Mouse (Mus musculus) cerebellum, adult 8-10 months (tissue): Measurements from ENCODE around the gene AC141477.1.
A peak's percentile ranks its signal among the peaks of the same experiment; 100 is the strongest.

Experiments used
- DNase-seq: peaks from one replicate; pipeline ENCODE4 v3.0.0; 2022

The AC141477.1 gene

DNA sequence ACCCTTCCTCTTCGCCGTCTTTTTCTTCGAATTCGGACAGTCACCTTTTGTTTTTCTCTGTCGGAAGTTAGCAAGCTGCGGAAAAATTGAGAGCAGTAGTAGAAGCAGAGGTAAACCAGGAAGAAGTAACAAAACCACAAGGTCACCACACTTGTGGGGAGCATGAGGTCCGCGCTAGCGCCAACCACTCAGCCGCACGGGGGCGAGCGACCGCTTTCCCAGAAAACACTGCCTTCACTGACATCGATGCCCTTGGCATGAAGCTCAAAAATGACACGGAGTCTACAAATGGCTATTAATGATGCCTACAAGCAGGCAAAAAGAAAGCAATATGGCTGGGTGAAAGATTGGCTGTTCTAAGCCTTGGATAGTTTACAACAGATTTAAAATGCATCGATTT, at the start of gene AC141477.1:
AC141477.1 (minus strand) TSS at position 164 of the 400 bp plus-strand sequence.
- no peak for DNase-seq

DNA sequence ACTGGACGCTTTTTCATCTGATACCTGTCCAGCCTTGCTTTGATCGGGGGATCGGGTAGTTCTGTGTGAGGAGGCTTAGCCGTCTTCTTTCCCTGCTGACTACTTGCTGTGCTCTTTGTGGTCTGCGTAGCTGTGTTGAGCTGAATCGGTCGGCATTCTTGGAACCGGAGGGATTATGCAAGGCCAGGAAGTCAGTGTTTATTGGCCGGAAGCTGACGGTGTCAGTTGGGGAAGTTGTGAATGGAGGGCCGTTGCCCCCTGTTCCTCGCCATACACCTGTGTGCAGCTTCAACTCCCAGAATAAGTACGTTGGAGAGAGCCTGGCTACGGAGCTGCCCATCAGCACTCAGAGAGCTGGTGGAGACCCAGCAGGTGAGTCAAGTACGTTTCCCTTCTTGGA, 49.0 kb upstream of the AC141477.1 start:
- no peak for DNase-seq

DNA sequence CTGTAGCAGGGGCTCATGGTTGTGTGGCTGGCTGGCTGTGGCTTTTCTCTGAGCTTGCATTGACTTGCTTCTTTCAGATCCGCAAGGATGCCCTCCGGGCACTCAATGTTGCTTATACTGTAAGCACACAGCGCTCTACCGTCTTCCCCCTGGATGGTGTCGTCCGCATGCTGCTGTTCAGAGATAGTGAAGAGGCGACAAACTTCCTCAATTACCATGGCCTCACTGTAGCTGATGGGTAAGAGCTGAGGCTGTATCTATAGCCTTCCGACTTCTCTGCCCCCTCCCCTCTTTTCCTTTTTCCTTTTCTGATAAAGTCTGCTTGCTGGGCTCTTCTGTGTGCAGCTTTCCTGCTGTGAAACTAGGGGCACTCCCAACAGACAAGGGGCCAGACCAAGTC, 48.0 kb upstream of the AC141477.1 start:
- no peak for DNase-seq

DNA sequence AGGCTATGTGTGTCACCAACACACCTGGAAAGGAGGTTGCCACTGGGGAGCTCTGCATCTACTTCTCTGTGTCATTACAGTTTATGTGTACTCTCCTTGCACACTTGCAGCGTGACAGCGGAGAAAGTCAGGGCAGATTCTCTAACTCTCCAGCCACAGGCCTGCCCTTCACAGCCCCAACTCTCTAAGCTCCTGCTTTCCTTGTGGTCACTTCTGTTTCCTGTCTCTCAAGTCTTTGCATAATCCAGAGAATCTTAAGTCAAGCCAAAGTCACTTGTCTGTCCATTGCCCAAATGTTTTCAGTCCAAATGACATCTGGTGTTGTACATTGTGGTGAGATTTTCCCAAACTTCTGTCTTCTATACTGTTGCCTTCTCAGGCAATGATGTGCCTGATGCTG, 46.1 kb upstream of the AC141477.1 start:
- DNase-seq = no peak

DNA sequence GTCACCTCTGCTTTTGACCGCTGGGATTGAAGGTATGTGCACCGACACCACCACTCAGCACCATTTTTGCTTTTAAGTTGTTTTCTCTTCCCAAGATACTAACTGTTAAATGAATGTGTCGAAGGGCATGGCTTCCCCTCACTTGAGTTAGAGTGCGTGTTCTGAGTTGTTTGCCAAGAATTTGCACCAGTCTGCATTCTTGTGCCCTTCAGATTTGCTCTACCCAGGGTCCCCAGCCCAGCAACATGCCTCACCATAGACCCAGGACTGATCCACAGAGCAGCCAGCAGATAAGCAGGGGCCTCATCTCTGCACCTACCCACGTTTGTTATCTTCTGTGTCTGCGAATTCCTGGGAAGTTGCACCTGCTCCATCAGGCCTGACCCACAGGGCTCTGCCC, 41.2 kb upstream of the AC141477.1 start:
- DNase-seq = no peak

DNA sequence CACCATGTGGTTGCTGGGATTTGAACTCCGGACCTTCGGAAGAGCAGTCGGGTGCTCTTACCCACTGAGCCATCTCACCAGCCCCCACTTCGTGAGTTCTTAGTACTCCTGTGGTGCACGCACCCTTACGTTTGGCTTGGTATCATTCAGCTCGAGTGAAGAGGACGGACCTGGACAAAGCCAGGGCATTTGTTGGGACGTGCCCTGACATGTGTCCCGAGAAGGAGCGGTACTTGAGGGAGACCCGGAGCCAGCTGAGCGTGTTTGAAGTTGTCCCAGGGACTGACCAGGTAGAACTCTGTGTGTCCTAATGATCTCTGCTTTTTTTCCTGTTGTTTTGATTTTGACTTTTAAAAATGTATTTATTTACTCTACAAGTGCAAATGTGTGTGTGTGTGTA, 40.6 kb upstream of the AC141477.1 start:
- DNase-seq = no peak

DNA sequence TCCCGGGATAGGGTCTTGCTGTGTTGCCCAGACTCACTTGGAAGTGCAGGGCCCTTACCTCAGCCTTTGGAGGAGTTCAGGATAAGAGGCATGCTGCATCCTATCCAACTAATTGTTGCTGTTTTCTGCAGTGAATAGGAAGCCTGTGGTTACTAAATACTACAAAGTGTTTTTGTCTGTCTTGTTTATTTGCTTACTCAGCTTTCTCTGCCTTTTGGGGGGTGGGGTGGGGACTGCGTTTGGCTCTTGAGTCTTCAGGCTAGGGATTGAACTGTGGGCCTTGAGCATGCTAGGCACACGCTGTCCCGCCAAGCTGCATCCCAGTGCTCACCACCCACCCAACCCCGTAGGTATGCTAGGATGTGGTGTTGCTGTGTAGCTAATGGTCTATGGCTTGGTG, 33.5 kb upstream of the AC141477.1 start:
- DNase-seq = no peak

DNA sequence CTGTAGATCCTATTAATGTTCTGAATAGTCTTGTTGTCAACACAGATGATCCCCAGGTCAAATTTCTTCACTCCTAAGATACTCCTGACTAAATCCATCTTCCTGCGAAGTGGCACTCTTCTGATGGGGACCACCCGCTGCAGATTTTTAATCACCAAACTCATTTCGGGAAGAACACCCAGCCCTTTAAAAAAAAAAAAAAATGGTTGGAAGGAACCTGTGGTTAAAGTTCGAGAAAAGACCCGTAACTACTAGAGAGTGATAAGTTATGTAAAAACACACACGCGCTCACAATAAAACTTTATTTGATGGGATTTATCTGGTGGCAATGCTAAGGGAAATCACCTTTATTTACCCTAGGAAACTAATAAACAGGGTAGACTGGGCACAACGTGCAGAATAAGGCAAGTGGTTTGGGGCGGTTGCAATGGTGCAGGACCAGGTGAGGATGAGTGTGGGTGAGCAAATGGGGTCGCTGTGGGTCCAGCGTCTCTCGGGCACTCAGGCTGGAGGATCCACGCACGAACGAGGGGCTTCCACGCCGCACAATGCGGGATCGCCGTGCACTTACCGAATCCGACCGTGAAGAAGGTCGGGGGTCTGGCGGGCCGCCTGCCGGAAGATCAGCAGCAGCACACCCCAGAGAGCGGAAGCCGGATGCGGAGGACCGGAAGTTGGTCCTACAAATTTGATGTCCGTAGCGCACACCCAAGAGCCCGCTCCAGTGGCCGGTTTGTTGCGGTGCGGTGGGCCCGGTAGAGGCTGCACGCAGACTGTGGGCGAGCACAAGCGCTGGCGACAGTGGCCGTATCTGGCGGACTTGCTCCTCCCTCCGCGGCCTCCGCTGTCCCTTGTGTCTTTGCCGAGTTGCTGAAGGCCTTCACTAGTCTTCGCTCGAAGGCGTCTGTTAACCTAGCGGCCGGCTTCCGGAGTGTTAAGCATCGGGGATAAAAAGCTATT, 28.2 kb upstream of the AC141477.1 start, which contains the start of the genes Mcm3ap and Ybey:
Mcm3ap (plus strand) TSS at position 725 of the 960 bp plus-strand sequence.
Ybey (minus strand) TSS at position 912 of the 960 bp plus-strand sequence.
- peak; percentile 87 for DNase-seq

DNA sequence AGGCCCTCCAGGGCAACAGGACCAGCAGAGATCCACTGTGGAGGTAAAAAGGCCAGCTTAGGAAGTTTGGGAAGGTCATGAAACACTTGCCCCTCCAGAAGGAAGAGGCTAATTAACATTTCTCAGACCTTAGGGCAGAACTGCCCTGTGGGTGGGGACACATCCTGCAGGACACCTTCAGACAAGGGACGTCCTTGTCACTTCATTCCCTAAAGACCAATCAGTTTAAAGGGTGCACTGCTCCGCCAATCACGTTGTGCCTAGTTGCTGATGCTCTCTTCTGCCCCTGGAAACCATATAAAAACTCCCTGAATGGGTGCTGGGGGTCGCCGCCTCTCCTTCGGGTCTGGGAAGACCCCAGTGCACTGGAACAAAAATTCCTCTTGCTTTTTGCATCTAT, 22.5 kb upstream of the AC141477.1 start:
- DNase-seq = no peak

DNA sequence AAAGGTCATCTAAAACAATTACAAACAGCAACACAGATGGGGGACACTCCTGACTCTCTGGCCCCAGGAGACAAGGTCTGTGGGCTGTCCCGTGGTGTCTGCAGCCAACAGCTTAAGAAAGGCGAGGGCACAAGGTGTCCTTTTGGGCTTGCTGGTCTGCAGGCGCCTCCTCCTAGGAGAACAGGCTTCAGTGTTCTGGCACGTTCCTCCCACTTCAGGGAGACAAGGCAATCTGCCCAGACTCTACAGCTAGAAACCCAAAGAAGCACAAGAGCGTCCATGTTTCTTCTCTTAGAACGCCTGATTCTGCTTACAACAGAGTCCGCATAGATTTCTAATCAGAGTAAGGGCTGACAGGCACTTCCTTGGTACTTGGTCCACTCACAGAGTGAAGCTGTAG, 22.1 kb upstream of the AC141477.1 start:
- no peak for DNase-seq

DNA sequence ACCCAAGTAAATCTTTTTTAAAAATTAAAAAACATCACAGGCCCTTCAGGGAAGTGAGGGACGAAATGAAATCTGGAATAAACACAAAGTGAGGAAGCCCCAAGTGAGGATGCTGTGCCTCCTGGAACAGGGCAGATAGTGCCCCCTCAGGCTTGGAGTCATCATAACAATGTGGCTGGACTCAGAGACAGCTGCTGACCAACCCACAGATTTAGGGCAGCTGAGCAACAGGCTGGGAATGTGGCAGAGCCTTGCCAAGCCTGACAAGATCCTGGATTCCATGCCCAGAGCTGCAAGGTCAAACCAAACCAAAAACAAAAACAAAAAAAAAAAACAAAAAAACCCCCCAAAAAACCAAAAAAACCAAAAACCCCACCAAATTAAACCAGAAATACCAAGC, 21.0 kb upstream of the AC141477.1 start:
- no peak for DNase-seq

DNA sequence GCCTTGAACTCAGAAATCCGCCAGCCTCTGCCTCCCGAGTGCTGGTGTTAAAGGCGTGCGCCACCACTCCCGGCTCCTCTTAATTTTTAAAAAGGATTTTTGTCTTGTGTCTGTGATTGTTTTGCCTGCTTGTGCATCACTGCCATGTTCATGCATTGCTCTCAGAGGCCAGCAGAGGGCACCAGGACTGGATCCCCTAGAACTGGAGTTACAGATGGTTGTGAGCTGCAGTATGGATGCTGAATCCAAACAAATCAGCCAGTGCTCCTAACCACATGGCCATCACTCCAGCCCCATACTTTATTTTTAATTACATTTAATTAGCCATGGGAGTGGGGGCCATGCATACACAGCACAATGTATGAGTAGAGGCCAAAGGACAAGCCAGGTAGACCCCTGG, 15.0 kb upstream of the AC141477.1 start:
- DNase-seq = no peak

DNA sequence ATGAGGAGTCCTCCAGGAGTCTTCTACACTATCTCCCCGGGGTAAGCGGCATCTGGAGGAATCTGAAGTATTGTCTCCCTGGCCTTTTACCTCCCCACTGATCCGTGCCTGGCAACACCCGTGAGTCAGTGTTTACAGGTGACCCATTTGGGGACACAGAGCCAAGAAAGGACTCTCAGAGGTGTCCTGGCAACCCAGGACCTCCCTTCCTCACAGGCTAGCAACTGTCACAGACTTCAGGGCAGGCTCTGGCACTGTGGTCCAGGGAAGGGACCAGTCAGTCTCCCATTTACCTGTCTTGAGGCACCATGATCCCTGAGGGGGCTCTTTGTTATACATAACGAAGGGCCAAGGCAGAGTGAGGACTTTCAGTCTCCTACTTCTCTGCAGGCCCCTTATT, 8.6 kb upstream of the AC141477.1 start, which contains the start of gene 2610028H24Rik:
2610028H24Rik (plus strand) TSS at position 231 of the 400 bp plus-strand sequence.
- no peak for DNase-seq

DNA sequence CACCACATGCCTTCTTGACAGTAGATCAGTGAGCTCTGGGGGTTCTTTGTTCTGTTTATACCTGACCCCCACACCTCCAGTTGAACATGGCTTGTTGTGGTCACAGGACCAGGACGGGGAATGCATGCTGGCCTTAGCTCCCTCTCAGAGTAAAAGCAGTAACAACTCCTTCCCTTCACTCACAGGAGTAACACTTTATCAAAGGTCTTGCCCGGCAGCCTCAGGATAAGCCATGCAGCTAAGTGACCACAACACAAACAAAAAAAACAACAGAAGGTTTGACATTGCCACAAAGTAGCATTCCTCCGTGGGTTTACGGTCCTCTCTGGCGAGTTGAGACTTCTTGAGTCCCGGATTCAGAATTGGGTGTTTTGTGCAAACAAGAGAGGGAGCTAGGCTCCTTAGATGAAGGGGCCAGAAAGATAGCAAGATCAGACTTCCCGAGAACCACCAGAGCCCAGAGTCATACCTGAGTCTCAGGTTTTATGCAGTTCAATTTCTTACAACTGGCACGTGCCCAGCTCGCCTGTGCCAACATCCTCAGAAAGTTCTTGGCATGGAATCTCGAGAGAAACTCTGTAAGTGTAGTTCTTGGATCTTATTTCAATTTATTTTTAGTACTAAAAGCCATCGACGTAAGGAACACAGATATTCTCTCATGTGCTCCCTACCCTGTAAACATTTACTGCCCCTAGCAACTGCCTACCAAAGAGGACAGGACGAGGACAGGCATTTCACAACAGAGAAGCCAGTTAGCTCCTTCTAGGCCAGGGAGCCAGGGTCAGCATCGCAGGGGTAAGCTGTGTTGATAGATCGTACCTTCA, 7.4 kb upstream of the AC141477.1 start:
- DNase-seq = no peak

DNA sequence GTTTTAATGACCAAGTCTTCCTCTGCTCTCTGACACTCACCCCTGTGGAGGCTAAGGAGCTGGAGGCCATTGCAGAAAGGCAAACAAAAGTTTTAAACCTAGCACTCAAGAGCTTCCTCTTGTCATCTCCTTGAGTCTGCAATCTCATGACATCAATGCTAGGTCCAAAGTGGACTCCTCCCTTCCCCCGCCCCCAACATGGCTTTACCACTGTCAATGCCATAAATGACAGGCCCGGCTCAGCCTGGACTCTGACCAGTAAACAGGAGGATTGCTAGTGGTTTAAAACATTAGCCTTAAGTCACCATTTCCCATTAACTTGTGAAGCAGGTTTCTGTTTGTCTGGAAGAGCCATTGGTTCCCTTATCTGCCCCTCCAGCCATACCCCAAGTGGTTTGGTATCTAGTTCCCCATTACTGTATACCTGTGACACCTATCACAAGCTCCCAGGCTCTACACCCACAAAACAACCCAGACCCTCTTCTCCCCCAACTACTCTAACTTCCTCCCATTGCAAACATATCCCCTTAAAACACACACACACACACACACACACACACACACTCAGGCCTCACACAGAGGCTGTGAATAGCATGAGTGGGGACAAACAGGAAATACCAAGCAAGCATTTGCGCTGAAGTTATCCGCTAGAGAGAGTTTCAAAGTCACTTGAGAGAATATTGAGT, 5.9 kb upstream of the AC141477.1 start:
- no peak for DNase-seq

DNA sequence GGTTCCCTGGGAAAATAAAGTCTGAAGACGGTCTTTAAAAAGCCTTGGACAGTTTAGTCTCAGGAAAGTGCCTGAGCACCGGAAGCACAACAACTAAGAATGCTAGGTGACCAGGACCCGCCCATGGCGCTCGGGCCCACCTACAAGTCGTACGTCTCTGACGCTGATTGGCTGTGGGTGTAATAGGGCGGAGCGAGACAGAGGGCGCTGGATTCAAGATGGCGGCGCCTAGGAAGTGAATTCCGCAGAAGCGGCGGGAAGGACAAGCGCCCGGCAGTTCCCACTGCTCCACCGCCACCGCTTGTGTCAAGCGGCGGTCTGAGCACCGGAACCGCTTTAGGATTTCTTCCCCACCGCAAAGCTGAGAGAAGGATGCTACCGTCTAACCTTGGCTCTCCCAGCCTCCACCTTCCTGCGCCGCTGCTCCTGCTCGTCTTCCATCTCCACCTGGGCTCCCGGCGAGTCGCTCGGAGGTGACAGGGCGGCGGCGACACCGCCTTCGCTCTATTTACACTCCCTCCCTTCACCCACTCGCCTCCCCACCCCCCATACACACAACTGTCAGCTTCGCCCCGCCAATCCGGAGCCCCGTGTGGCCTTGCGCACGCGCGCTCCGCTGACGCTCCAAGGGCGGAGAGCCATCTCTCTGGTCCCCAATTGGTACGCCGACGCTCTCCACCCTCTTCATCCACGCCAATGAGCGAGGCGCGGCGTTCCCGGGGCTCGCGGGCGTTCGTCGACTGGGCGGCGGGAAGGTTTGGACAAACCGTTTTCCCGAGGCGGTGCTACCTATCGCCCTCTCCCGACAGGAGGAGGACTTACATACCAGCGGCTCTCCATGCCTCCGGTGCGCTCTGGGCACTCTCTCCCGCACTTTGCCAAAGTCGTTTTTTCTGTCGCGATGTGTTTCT, 2.2 kb upstream of the AC141477.1 start, which contains the start of gene Pcnt:
Pcnt (minus strand) TSS at position 609 of the 911 bp plus-strand sequence.
- DNase-seq = peak; percentile 96

DNA sequence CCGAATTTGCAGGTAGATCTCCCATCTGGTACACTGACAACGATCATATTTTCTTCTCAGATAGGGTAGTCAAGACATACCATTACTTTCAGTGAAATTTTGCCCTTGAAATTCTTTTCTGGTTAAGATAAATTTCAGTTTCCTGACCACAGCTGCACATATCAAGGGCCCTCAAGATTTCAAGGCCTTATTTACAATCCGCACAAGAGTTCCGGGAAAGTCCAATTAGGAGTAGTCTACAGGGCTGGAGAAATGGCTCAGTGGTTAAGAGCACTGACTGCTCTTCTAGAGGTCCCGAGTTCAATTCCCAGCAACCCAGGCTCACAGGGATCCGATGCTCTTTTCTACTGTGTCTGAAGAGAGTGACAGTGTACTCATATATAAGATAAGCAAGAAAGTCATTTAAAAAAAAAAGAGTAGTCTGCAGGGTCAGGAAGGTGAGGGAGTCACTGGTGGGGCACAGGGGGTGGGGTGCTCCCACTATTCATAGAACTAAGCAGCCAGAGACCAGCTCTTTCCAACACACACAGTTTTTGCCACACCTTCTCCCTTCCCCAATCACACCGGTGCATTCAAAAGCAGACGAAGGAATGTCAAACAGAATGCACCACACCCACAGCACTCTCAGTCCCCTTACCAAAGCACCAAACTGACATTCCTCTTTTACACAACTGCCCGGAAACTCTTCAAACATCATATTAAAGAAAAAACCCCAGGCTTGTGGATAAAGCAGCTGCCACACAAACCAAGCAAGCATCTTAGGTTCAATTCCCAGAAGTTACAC, 945 bp downstream of the AC141477.1 start:
- DNase-seq = no peak

DNA sequence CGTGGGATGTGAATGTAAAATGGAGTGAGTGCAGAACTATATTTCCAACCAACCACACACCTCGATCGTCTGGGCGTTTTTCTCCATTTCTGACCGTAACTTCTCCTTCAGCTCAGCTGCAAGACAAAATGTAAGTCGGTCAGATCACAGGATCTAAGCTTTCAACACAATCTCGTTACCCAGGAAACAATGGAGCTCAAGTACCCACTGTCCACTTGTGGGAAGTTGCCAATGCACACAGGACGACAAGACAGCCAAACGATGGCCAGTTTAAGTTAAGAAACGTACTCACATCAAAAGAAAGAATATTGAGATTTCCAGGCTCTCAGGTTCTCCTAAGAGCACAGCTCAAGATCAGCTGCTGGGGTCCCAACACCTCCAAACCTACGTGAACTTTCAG, 6.3 kb downstream of the AC141477.1 start:
- DNase-seq = no peak

DNA sequence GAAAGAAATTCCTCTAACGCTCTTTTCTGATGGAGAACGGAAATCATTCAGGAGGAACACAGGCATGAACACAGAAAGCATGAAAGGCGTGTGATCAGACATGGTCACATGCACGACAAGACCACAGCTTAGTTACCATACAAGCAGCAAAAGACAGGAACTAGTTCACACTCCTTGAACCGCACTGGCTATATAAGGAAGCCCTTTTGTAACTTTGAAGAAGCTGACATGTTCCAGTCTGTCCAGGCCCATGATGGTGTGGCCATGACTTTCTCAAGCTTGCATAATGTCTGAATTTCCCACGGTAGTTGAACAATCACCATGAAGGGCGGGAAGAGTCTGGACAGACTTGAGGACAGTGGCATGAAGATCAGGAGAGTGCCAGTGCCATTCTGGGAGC, 14.6 kb downstream of the AC141477.1 start:
- no peak for DNase-seq

DNA sequence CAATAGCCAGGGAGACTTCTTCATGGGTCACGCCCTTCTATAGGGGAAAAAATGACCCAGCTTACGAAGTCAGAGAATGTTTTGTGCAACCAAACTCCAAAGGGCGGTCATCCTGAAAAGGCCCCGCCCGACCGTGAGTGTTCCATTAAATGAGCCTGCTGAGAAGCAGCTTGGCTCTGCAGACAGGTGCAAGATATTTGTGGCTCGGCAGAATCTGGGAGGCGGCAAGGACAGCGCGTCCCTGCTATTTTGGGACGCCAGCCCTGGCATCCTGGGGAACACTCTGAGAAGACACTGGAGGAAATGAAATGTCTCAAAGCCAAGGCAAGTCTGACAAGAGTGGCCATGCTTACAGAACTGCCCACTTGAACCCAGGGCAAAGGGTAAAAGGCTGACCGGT, 23.4 kb downstream of the AC141477.1 start:
- peak; percentile 58 for DNase-seq

DNA sequence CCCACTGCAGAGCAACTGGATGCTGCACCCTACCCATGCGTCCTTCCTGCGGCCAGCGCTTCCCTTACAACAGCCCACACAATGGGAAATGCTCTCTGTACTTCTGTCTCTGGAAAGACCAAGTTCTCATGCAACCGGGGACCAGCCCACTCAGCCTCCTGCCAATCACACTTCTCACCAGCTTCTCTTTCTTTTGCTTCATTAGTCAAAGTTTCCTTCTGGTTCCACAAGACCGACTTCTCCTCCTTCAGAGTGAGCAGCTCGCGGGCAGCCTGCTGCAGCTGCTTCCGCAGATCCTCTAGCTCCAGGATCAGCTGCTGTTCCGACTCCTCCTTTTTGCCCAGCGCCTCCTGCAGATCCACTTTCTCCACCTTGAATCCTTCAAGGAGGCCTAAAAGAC, 31.7 kb downstream of the AC141477.1 start:
- no peak for DNase-seq
